Mouse (Mus musculus): ENCODE results near the gene Ushbp1.
"Not testable (repeated sequence)": the region's sequence is repeated elsewhere in the genome, so short reads cannot be mapped to it uniquely, and the experiment has no call there.

Gene Ushbp1

GRCm38 (mm10) chr8:71395629-71396028 lies at the start of gene Ushbp1:
Gene Ushbp1 (minus strand): TSS chr8:71395802.
- DNase-seq (ENCODE audit: extremely low read depth, low read depth): no peak

GRCm38 (mm10) chr8:71445096-71445495 lies 49.5 kb upstream of the Ushbp1 start:
- DNase-seq (ENCODE audit: extremely low read depth, low read depth): no peak

- DNase-seq (ENCODE audit: extremely low read depth, low read depth): peak; percentile 60
Observed at GRCm38 (mm10) chr8:71441404-71441803, 45.8 kb upstream of the Ushbp1 start.

- no peak for DNase-seq (ENCODE audit: extremely low read depth, low read depth)
Observed at GRCm38 (mm10) chr8:71437041-71437440, 41.4 kb upstream of the Ushbp1 start.

GRCm38 (mm10) chr8:71432935-71433334 lies 37.3 kb upstream of the Ushbp1 start:
- DNase-seq (ENCODE audit: extremely low read depth, low read depth): not testable (repeated sequence)

- DNase-seq (ENCODE audit: extremely low read depth, low read depth): no peak
Observed at GRCm38 (mm10) chr8:71422121-71422520, 26.5 kb upstream of the Ushbp1 start.

GRCm38 (mm10) chr8:71411535-71412273 lies 16.1 kb upstream of the Ushbp1 start:
- no peak for DNase-seq (ENCODE audit: extremely low read depth, low read depth)

- no peak for DNase-seq (ENCODE audit: extremely low read depth, low read depth)
Observed at GRCm38 (mm10) chr8:71408231-71408630, 12.6 kb upstream of the Ushbp1 start.

- DNase-seq (ENCODE audit: extremely low read depth, low read depth): no peak
Observed at GRCm38 (mm10) chr8:71407441-71407840, 11.8 kb upstream of the Ushbp1 start.

- DNase-seq (ENCODE audit: extremely low read depth, low read depth): peak; percentile 36
Observed at GRCm38 (mm10) chr8:71406099-71407015, 10.8 kb upstream of the Ushbp1 start.

GRCm38 (mm10) chr8:71405401-71406098 lies 9.9 kb upstream of the Ushbp1 start, which contains the start of gene Ankle1:
Gene Ankle1 (plus strand): TSS chr8:71406010.
- peak; percentile 79 for DNase-seq (ENCODE audit: extremely low read depth, low read depth)

- DNase-seq (ENCODE audit: extremely low read depth, low read depth): no peak
Observed at GRCm38 (mm10) chr8:71404951-71405351, 9.3 kb upstream of the Ushbp1 start.

GRCm38 (mm10) chr8:71404011-71404410 lies 8.4 kb upstream of the Ushbp1 start:
- no peak for DNase-seq (ENCODE audit: extremely low read depth, low read depth)

- no peak for DNase-seq (ENCODE audit: extremely low read depth, low read depth)
Observed at GRCm38 (mm10) chr8:71403107-71403885, 7.7 kb upstream of the Ushbp1 start.

- no peak for DNase-seq (ENCODE audit: extremely low read depth, low read depth)
Observed at GRCm38 (mm10) chr8:71402446-71402964, 6.9 kb upstream of the Ushbp1 start.

- DNase-seq (ENCODE audit: extremely low read depth, low read depth): no peak
Observed at GRCm38 (mm10) chr8:71401454-71401853, 5.9 kb upstream of the Ushbp1 start.

- DNase-seq (ENCODE audit: extremely low read depth, low read depth): no peak
Observed at GRCm38 (mm10) chr8:71400826-71401225, 5.2 kb upstream of the Ushbp1 start.

GRCm38 (mm10) chr8:71397701-71398100 lies 2.1 kb upstream of the Ushbp1 start:
- no peak for DNase-seq (ENCODE audit: extremely low read depth, low read depth)

GRCm38 (mm10) chr8:71396639-71397305 lies 1.2 kb upstream of the Ushbp1 start, which contains the start of gene Babam1:
Gene Babam1 (plus strand): TSS chr8:71396861.
- DNase-seq (ENCODE audit: extremely low read depth, low read depth): peak; percentile 99

GRCm38 (mm10) chr8:71395071-71395470 lies 531 bp downstream of the Ushbp1 start:
- DNase-seq (ENCODE audit: extremely low read depth, low read depth): no peak

All from MEL-GATA-1-ER (cell line).